ENCODE assay signal across 13 mouse cellular contexts in genomic region chr6:48572014-48572413, GRCm38 (mm10). TPM values are rescaled to one million over a fixed set of nuclear protein-coding genes. Genes with fewer than 3 reads are reported as not detected.
A peak's percentile ranks its signal among the peaks of the same experiment; 100 is the strongest.
DNase-seq lines count a peak whose midpoint lies in the region; ATAC-seq and TF ChIP-seq lines count a peak whose summit lies in the region.
"Had no signal": no experiment of that assay in that cellular context is flagged by ENCODE, and none has a peak within 500 bp of the region (broad histone marks: within the 10 kb centered on the region; RNA-seq: fewer than 3 reads in every experiment).

No protein-coding gene starts in this region.

- ATAC-seq in kidney, postnatal 0 days (replicated peaks; ENCODE audit: low FRiP score, low read depth), result no peak
- ATAC-seq in limb, embryonic 12.5 days (ENCODE audit: insufficient number of reproducible peaks, insufficient read depth, low FRiP score, low TSS enrichment, low read depth), result no peak
- no peak for ATAC-seq in forebrain, embryonic 14.5 days

- H3K27me3 ChIP-seq in kidney, postnatal 0 days (ENCODE audit: insufficient read depth, low read length), result no peaks in the 10 kb centered on the region
- no peaks in the 10 kb centered on the region for H3K27me3 ChIP-seq in limb, embryonic 12.5 days
- H3K27me3 ChIP-seq in forebrain, embryonic 14.5 days (replicated peaks; ENCODE audit: control insufficient read depth, insufficient read depth, low read length), result no peaks in the 10 kb centered on the region

- peak overlapping the region; percentile 25; the same call in 1 of the 2 replicates for H3K9ac ChIP-seq in kidney, postnatal 0 days (ENCODE audit: low read depth, low read length)
- no peak overlapping the region for H3K9ac ChIP-seq in limb, embryonic 12.5 days (replicated peaks)
- H3K9ac ChIP-seq in forebrain, embryonic 14.5 days (ENCODE audit: low read length), result no peak overlapping the region

- H3K27ac ChIP-seq in kidney, postnatal 0 days, result peak overlapping the region; percentile 51; the same call in 1 of the 2 replicates
- peak overlapping the region; percentile 59; the same call in 1 of the 2 replicates for H3K27ac ChIP-seq in limb, embryonic 12.5 days
- no peak overlapping the region for H3K27ac ChIP-seq in forebrain, embryonic 14.5 days (ENCODE audit: low read depth, low read length)

- TF ChIP-seq CTCF in kidney, postnatal 0 days (IDR thresholded peaks at IDR 0.05; ENCODE audit: low read depth), result no peak

- no peaks in the 10 kb centered on the region for H3K36me3 ChIP-seq in kidney, postnatal 0 days (ENCODE audit: insufficient read depth, low read length)
- H3K36me3 ChIP-seq in limb, embryonic 12.5 days, result peaks cover 13% of the 10 kb centered on the region; the same call in 1 of the 2 replicates
- no peaks in the 10 kb centered on the region for H3K36me3 ChIP-seq in forebrain, embryonic 14.5 days (ENCODE audit: control insufficient read depth, insufficient read depth, low read length)

- DNase-seq in heart, adult 11 months, result peak; percentile 93
- DNase-seq in heart, adult 9 months (ENCODE audit: low spot score in 2 of 2), result no peak
- DNase-seq in kidney, postnatal 0 days (ENCODE audit: low spot score), result no peak
- no peak for DNase-seq in kidney, adult 11 months
- peak; percentile 44 for DNase-seq in adipocyte (ENCODE audit: low spot score)
- no peak for DNase-seq in layer of hippocampus, postnatal 25 days (ENCODE audit: extremely low spot score in 1 of 2, low spot score in 1 of 2)
- DNase-seq in forebrain, embryonic 14.5 days (ENCODE audit: low spot score), result no peak
- DNase-seq: adrenal gland, postnatal 25 days; cerebellum, adult 18-20 months had no signal

- peak overlapping the region; percentile 9; the same call in 1 of the 2 replicates for H3K4me3 ChIP-seq in kidney, postnatal 0 days (replicated peaks; ENCODE audit: low read depth, low read length)
- no peak overlapping the region for H3K4me3 ChIP-seq in limb, embryonic 12.5 days (replicated peaks)
- no peak overlapping the region for H3K4me3 ChIP-seq in forebrain, embryonic 14.5 days (ENCODE audit: low read depth, low read length)

- H3K4me2 ChIP-seq in kidney, postnatal 0 days (ENCODE audit: low read length), result peak overlapping the region; percentile 43
- H3K4me2 ChIP-seq in limb, embryonic 12.5 days, result no peak overlapping the region
- no peak overlapping the region for H3K4me2 ChIP-seq in forebrain, embryonic 14.5 days (ENCODE audit: low read length)

- peaks cover 26% of the 10 kb centered on the region for H3K4me1 ChIP-seq in kidney, postnatal 0 days (replicated peaks; ENCODE audit: insufficient read depth, low read length)
- peaks cover 15% of the 10 kb centered on the region for H3K4me1 ChIP-seq in limb, embryonic 12.5 days (replicated peaks)
- H3K4me1 ChIP-seq in forebrain, embryonic 14.5 days (ENCODE audit: control insufficient read depth, insufficient read depth, low read length), result no peaks in the 10 kb centered on the region; the same call in 1 of the 2 replicates

- H3K9me3 ChIP-seq in kidney, postnatal 0 days (replicated peaks; ENCODE audit: low read length), result no peaks in the 10 kb centered on the region
- no peaks in the 10 kb centered on the region for H3K9me3 ChIP-seq in limb, embryonic 12.5 days
- no peaks in the 10 kb centered on the region for H3K9me3 ChIP-seq in forebrain, embryonic 14.5 days (replicated peaks; ENCODE audit: control insufficient read depth, low read length)

- 91% methylated on average over 5 of the region's 5 CpGs for WGBS in kidney, postnatal 0 days
- 94% methylated on average over 5 of the region's 5 CpGs for WGBS in limb, embryonic 12.5 days
- WGBS in forebrain, embryonic 14.5 days, result 93% methylated on average over 5 of the region's 5 CpGs

RNA-seq across cellular contexts. Expression of gene Rarres2, which starts 0.6 kb away (rescaled TPM):
- polyA plus RNA-seq in kidney, postnatal 0 days (2015; fragmentation: Nextera tagmentation; extraction: Ambion mirVana), result 66.8 and 80.3 TPM in 2 replicates
- 4.9 and 6.9 TPM in 2 replicates for polyA plus RNA-seq in limb, embryonic 12.5 days (2016; fragmentation: Nextera tagmentation; extraction: Ambion mirVana)
- 10 to 100 TPM; 15.1 to 16.5 TPM for total RNA-seq in layer of hippocampus, postnatal 25 days (2021)
- polyA plus RNA-seq in forebrain, embryonic 14.5 days (2014; fragmentation: Nextera tagmentation; extraction: Ambion mirVana), result 4.0 and 5.3 TPM in 2 replicates
- total RNA-seq: hematopoietic stem cell, adult 5-6 weeks had no signal

RNA-seq across cellular contexts. Expression of gene Gm45021, which starts 17.4 kb away (rescaled TPM):
- polyA plus RNA-seq in kidney, postnatal 0 days (2015; fragmentation: Nextera tagmentation; extraction: Ambion mirVana), result 0.38 TPM in 1 of 2 replicates, not detected in the other
- polyA plus RNA-seq in limb, embryonic 12.5 days (2016; fragmentation: Nextera tagmentation; extraction: Ambion mirVana), result not detected in 2 replicates
- total RNA-seq in layer of hippocampus, postnatal 25 days (2021), result not detected
- not detected in 2 replicates for polyA plus RNA-seq in forebrain, embryonic 14.5 days (2014; fragmentation: Nextera tagmentation; extraction: Ambion mirVana)
- total RNA-seq: adrenal gland, postnatal 25 days; hematopoietic stem cell, adult 5-6 weeks; left cerebral cortex, postnatal 25 days had no signal
- polyA plus RNA-seq: frontal cortex, adult 2 months had no signal

RNA-seq across cellular contexts. Expression of gene Lrrc61, which starts 17.4 kb away (rescaled TPM):
- polyA plus RNA-seq in kidney, postnatal 0 days (2015; fragmentation: Nextera tagmentation; extraction: Ambion mirVana), result 11.5 and 11.9 TPM in 2 replicates
- polyA plus RNA-seq in limb, embryonic 12.5 days (2016; fragmentation: Nextera tagmentation; extraction: Ambion mirVana), result 9.0 and 11.4 TPM in 2 replicates
- total RNA-seq in layer of hippocampus, postnatal 25 days (2021), result 10 to 100 TPM; 34.8 to 39.0 TPM
- polyA plus RNA-seq in forebrain, embryonic 14.5 days (2014; fragmentation: Nextera tagmentation; extraction: Ambion mirVana), result 10.7 and 10.9 TPM in 2 replicates

RNA-seq across cellular contexts. Expression of gene Repin1, which starts 21.7 kb away (rescaled TPM):
- 37.4 and 43.5 TPM in 2 replicates for polyA plus RNA-seq in kidney, postnatal 0 days (2015; fragmentation: Nextera tagmentation; extraction: Ambion mirVana)
- polyA plus RNA-seq in limb, embryonic 12.5 days (2016; fragmentation: Nextera tagmentation; extraction: Ambion mirVana), result 43.2 and 46.4 TPM in 2 replicates
- 10 to 100 TPM; 40.4 to 46.9 TPM for total RNA-seq in layer of hippocampus, postnatal 25 days (2021)
- polyA plus RNA-seq in forebrain, embryonic 14.5 days (2014; fragmentation: Nextera tagmentation; extraction: Ambion mirVana), result 27.3 and 34.3 TPM in 2 replicates

RNA-seq across cellular contexts. Expression of gene Gm44965, which starts 21.7 kb away (rescaled TPM):
- polyA plus RNA-seq in kidney, postnatal 0 days (2015; fragmentation: Nextera tagmentation; extraction: Ambion mirVana), result not detected in 2 replicates
- 0.72 TPM in 1 of 2 replicates, not detected in the other for polyA plus RNA-seq in limb, embryonic 12.5 days (2016; fragmentation: Nextera tagmentation; extraction: Ambion mirVana)
- total RNA-seq in layer of hippocampus, postnatal 25 days (2021), result not detected
- not detected in 2 replicates for polyA plus RNA-seq in forebrain, embryonic 14.5 days (2014; fragmentation: Nextera tagmentation; extraction: Ambion mirVana)
- total RNA-seq: adrenal gland, postnatal 25 days; left cerebral cortex, postnatal 25 days had no signal
- polyA plus RNA-seq: frontal cortex, adult 2 months had no signal

Comparison
In these comparisons a context has a peak if more than half of its experiments do, and no peak if none do; other contexts are left out.
1. DNase-seq: peak in heart, adult 11 months (single experiment) and adipocyte (single experiment); none in heart, adult 9 months (0 of 2), kidney, postnatal 0 days (single experiment), kidney, adult 11 months (single experiment), layer of hippocampus, postnatal 25 days (0 of 2) and forebrain, embryonic 14.5 days (single experiment).